Mouse (Mus musculus): ENCODE results near the gene Gm595.

Gene Gm595

DNA sequence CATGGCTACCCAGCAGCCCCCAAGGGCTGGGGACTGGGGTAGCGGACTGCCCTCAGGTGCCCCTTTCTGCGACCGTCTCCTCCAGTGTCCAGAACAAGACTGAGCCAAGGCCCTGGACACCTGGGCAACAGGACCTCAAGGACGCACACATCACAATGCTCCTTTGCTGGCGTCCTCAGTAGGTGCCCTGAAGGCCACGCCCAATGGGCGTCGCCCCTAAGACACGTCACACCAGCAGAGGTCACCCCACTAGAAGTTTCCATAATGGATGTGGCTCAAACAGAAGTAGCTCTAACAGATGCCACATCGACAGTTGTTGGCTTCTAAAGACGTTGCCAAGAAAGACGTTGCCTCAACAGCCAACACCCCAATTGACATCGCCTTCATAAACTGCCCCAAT is at the start of gene Gm595:
Gm595 (minus strand) TSS at position 101 of the 400 bp plus-strand sequence.
- no peak for DNase-seq

DNA sequence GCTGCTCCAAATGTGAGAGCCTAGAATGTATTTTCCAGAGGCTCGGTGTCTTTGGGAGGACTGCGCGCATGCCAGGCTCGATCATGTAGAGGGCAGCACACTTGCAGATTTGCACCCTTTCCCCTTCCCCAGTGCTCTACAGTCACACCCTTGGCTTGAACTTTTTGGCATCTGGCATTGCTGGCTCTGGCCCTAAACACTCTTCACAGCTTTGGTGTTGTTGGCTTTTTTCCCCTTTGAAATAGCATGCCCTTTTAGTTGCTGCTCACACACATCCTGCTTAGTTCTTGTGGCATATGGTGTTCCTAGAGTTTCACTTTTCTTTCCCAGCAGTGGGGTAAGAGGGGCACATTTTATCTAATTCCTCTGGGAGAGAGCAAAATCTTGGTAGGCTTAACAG is 30.9 kb upstream of the Gm595 start:
- DNase-seq: no peak

DNA sequence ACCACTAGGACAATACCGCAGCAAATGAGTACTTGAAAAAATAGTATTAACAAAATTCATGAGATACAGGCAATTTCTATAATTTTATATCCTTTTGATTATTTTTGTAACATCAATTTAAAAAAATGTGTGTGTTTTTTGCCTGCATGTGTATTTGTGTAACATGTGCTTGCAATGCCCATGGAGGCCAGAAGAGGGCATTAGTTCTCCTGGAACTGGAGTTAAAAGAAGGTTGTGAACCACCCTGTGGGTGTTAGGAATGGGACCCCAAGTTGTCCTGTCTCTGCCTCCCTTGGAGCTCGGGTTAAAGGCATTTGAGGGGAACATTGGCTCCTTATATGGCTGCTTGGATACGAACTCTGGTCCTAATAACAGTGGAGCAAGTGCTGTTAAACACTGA is 26.2 kb upstream of the Gm595 start:
- DNase-seq: no peak

DNA sequence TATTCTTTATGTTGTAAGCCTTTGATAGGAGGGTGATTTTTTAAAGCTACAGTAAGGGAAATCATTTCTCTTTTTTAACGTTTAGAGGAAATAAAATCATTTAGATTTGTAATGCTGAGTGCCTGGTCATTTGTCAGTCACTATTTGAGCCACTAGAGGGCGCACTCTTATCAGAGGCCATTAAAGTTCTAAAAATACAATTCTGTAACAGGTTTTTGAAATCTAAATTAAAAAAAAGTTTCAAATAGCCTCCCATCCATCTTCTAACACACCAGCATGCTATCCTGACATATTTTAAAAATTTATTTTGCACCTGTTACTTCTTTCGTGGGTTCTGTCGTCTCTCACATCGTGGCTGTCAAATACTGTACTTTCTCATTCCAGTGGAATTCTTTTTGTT is 22.0 kb upstream of the Gm595 start:
- DNase-seq: peak; percentile 13

DNA sequence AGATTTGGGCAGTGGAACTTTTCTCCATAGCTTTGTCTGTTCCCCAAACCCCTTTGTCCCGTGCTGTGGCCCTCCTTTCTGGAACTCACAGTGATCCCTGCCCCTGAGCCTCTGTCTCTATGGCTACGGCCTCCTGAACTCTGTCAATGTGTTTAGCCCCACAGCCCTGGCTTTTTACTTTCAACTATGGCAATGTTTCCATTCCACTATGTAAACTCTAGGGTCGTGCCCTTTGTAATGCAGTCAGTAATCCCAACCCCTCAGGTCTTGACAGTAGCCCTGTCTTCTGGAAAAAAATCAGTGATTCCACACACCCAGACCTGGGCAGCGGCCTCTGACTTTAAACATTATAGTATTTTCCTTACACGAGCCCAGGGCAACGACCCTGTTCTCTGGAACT is 19.3 kb upstream of the Gm595 start:
- peak; percentile 19 for DNase-seq

DNA sequence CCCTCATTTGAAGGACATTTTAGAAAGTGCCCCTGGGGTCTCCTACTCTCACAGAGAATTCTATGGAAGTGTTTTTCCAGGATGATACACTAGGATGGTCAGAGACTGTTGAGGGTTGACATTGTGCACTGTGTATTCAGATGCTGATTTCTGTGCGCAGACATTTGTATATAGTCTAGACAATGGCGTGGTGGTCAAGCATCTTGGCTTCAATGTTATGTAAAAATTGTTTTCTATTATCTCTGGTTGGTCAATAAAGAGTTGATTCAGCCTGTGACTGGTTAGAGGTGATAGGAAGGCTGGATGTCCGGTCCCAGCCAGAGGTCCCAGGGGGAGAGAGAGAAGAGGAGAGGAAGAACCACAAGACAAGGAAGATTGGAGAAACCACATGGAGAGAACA is 16.4 kb upstream of the Gm595 start:
- no peak for DNase-seq

DNA sequence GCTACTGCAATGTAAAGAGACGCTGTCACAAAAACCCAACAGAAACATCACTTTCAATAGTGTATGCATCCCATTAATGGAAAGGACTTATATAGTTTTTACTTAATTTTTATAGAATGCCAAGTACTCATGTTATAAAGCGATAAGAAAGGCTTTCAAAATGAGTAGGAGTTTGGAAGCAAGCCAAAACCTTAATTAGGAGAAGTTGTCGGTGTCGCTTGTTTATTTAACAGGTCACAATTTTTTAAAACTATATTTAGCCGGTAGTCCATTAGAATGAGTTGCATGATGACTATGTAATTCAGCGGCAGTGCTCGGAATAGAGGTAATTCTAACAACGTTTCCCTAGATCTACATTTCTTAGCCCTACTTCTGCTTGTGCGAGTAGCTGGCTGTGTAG is 12.7 kb upstream of the Gm595 start:
- no peak for DNase-seq

DNA sequence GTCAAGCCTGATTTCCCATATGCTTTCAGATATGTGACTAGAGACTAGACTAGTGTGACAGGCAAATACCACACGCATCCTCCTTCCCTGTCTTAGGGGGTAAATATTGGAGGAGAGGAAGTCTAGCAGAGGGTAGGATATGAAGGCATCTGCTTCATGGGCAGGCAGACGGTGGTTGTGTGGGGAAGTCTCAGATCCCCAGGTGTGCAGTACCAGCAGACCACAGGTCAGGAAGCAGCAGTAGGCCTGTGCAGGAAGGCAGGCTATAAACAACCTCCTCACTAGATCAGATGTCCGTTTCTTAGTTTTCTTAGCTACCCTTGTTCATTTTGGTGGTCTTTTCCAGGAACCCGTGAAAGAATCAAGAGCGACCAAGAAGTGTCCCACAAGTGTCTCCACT is 7.1 kb upstream of the Gm595 start:
- no peak for DNase-seq
